Mouse (Mus musculus): ENCODE data around the gene Camta1. TPM values are rescaled to one million over a fixed set of nuclear protein-coding genes. Genes with fewer than 3 reads are reported as not detected.
A peak's percentile ranks its signal among the peaks of the same experiment; 100 is the strongest.

Camta1 gene
- polyA plus RNA-seq, 1 experiment from 2014 or later = 123 TPM

- no peaks in the 10 kb centered on the region for H3K27me3 ChIP-seq (replicated peaks; ENCODE audit: control insufficient read depth, insufficient read depth, low read length)
- peaks cover 5% of the 10 kb centered on the region; the same call in 1 of the 2 replicates for H3K4me1 ChIP-seq (ENCODE audit: control insufficient read depth, insufficient read depth, low read length)
- H3K9ac ChIP-seq (ENCODE audit: low read length) = no peak overlapping the region
- 0 out of 2 replicates have a peak overlapping the region, but pooled peaks have one; percentile 22 for H3K27ac ChIP-seq (ENCODE audit: low read depth, low read length)
- DNase-seq (ENCODE audit: low spot score) = peak; percentile 76
- no peaks in the 10 kb centered on the region for H3K9me3 ChIP-seq (replicated peaks; ENCODE audit: control insufficient read depth, low read length)
- no peaks in the 10 kb centered on the region for H3K36me3 ChIP-seq (ENCODE audit: control insufficient read depth, insufficient read depth, low read length)
- no peak overlapping the region for H3K4me3 ChIP-seq (ENCODE audit: low read depth, low read length)
- peak; percentile 46 for ATAC-seq
- no peak overlapping the region for H3K4me2 ChIP-seq (ENCODE audit: low read length)
- 15% methylated on average over 11 of the region's 11 CpGs for WGBS
These were observed 344.5 kb downstream of the Camta1 start for GRCm38 (mm10) chr4:151516998-151517799.

DNA sequence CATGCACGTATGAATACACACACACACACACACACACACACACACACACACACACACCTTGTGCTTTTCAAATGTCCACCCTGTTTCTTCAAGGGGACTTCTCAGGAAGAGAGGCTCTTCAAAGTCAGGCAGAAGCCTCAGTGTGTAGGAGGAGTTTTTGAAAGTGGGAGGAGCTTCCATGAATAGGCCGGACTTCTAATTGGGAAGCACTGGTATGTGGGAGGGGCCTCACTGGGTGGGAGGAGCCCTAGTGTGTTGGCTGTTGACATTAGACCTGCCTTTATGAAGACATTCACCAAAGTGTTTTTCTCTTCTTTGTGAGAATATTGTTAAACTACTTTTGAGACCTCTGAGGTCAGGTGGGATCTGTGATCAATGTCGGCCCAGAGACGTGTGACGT is 346.4 kb downstream of the Camta1 start:
- H3K4me1 ChIP-seq (ENCODE audit: control insufficient read depth, insufficient read depth, low read length) = peaks cover 5% of the 10 kb centered on the region; the same call in 1 of the 2 replicates
- WGBS = 92% methylated on average over 5 of the region's 5 CpGs
- DNase-seq (ENCODE audit: low spot score) (no peak), ATAC-seq (no peak)
- H3K9ac ChIP-seq (ENCODE audit: low read length) = no peak overlapping the region
- no peaks in the 10 kb centered on the region for H3K9me3 ChIP-seq (replicated peaks; ENCODE audit: control insufficient read depth, low read length)
- no peak overlapping the region for H3K4me2 ChIP-seq (ENCODE audit: low read length)
- H3K27ac ChIP-seq (ENCODE audit: low read depth, low read length) = no peak overlapping the region
- H3K36me3 ChIP-seq (ENCODE audit: control insufficient read depth, insufficient read depth, low read length) = no peaks in the 10 kb centered on the region
- no peak overlapping the region for H3K4me3 ChIP-seq (ENCODE audit: low read depth, low read length)
- H3K27me3 ChIP-seq (replicated peaks; ENCODE audit: control insufficient read depth, insufficient read depth, low read length) = no peaks in the 10 kb centered on the region

DNA sequence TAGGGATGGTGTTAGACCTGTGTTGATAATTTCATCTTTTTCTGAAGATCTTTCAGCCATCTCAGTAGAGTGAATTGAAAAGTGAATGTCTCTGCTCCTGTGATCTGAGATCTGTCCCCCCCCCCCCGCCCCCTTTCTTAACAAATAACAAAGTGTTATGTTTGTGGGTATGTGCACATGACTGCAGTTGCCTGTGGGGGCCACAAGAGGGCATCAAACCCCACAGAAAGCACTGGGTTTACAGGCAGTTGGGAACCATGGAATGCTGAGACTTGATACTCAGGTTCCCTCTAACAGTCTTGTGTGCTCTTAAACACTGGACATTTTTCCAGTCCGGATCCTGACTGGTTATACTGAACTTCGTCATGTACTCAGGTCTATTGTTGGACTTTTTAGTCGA is 350.6 kb downstream of the Camta1 start:
- DNase-seq (ENCODE audit: low spot score) = no peak
- Histone ChIP-seq H3K36me3 (ENCODE audit: control insufficient read depth, insufficient read depth, low read length) (no peaks in the 10 kb centered on the region), H3K27ac (ENCODE audit: low read depth, low read length) (no peak overlapping the region), H3K4me2 (ENCODE audit: low read length) (no peak overlapping the region), H3K4me3 (ENCODE audit: low read depth, low read length) (no peak overlapping the region), H3K27me3 (replicated peaks; ENCODE audit: control insufficient read depth, insufficient read depth, low read length) (no peaks in the 10 kb centered on the region), H3K9me3 (replicated peaks; ENCODE audit: control insufficient read depth, low read length) (no peaks in the 10 kb centered on the region), H3K9ac (ENCODE audit: low read length) (no peak overlapping the region), H3K4me1 (ENCODE audit: control insufficient read depth, insufficient read depth, low read length) (no peaks in the 10 kb centered on the region)
- ATAC-seq = no peak
- WGBS = 91% methylated on average over 4 of the region's 4 CpGs

DNA sequence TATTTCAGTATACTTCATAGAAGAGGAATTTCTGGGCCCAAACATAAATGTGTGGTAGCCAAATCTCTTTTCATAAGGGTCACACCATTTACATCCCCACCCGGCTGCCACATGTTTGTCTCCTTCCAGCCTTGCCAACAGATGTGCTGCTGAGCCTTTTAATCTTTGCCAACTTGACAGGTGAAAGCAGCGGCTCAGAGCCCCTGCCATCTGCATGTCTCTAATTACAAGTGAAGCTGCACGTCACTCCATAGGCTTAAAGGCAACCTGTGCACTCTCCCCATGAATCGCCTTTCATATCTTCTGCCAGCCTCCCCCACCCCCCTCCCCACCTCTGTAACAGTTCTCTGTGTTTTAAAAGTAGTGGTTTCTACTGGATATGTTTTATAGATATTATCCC is 351.3 kb downstream of the Camta1 start:
- ATAC-seq = no peak
- Histone ChIP-seq H3K27me3 (replicated peaks; ENCODE audit: control insufficient read depth, insufficient read depth, low read length) (no peaks in the 10 kb centered on the region), H3K9ac (ENCODE audit: low read length) (no peak overlapping the region), H3K27ac (ENCODE audit: low read depth, low read length) (no peak overlapping the region), H3K9me3 (replicated peaks; ENCODE audit: control insufficient read depth, low read length) (no peaks in the 10 kb centered on the region), H3K4me3 (ENCODE audit: low read depth, low read length) (no peak overlapping the region), H3K4me2 (ENCODE audit: low read length) (no peak overlapping the region), H3K4me1 (ENCODE audit: control insufficient read depth, insufficient read depth, low read length) (no peaks in the 10 kb centered on the region), H3K36me3 (ENCODE audit: control insufficient read depth, insufficient read depth, low read length) (no peaks in the 10 kb centered on the region)
- 56% methylated on average over 4 of the region's 4 CpGs for WGBS
- peak; percentile 32 for DNase-seq (ENCODE audit: low spot score)

GRCm38 (mm10) chr4:151506701-151507100 is 355.0 kb downstream of the Camta1 start:
- no peak overlapping the region for H3K4me2 ChIP-seq (ENCODE audit: low read length)
- WGBS = 83% methylated on average over 6 of the region's 6 CpGs
- no peak overlapping the region for H3K27ac ChIP-seq (ENCODE audit: low read depth, low read length)
- H3K27me3 ChIP-seq (replicated peaks; ENCODE audit: control insufficient read depth, insufficient read depth, low read length) = no peaks in the 10 kb centered on the region
- ATAC-seq (no peak), DNase-seq (ENCODE audit: low spot score) (no peak)
- no peak overlapping the region for H3K4me3 ChIP-seq (ENCODE audit: low read depth, low read length)
- H3K4me1 ChIP-seq (ENCODE audit: control insufficient read depth, insufficient read depth, low read length) = no peaks in the 10 kb centered on the region
- H3K36me3 ChIP-seq (ENCODE audit: control insufficient read depth, insufficient read depth, low read length) = no peaks in the 10 kb centered on the region
- no peak overlapping the region for H3K9ac ChIP-seq (ENCODE audit: low read length)
- no peaks in the 10 kb centered on the region for H3K9me3 ChIP-seq (replicated peaks; ENCODE audit: control insufficient read depth, low read length)

GRCm38 (mm10) chr4:151498481-151499276 is 363.0 kb downstream of the Camta1 start:
- Histone ChIP-seq H3K4me1 (ENCODE audit: control insufficient read depth, insufficient read depth, low read length) (no peaks in the 10 kb centered on the region), H3K27me3 (replicated peaks; ENCODE audit: control insufficient read depth, insufficient read depth, low read length) (no peaks in the 10 kb centered on the region), H3K4me2 (ENCODE audit: low read length) (no peak overlapping the region), H3K36me3 (ENCODE audit: control insufficient read depth, insufficient read depth, low read length) (no peaks in the 10 kb centered on the region), H3K9ac (ENCODE audit: low read length) (no peak overlapping the region), H3K4me3 (ENCODE audit: low read depth, low read length) (no peak overlapping the region), H3K27ac (ENCODE audit: low read depth, low read length) (no peak overlapping the region), H3K9me3 (replicated peaks; ENCODE audit: control insufficient read depth, low read length) (no peaks in the 10 kb centered on the region)
- DNase-seq (ENCODE audit: low spot score) (no peak), ATAC-seq (no peak)
- 82% methylated on average over 5 of the region's 5 CpGs for WGBS

DNA sequence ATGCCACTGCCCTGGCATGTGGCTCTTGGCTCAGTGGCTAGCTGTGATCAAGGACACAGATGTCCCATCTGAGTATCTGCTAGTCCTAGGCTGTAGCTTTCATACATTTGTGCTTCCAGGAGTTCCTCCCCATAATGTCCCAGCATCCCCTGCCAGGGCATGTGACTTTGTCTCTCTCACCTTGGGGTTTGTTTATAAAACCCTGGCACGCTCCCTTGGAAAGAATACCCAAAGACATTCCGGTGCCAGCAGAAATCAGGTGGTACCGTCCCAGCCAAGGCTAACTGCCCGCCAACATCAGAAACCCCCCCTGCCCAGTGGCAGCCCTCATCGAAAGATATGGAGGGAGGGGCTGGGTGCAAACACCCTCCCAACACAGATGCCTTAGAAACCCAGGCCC is 365.1 kb downstream of the Camta1 start:
- H3K4me3 ChIP-seq (ENCODE audit: low read depth, low read length) = no peak overlapping the region
- no peak for ATAC-seq
- no peaks in the 10 kb centered on the region for H3K27me3 ChIP-seq (replicated peaks; ENCODE audit: control insufficient read depth, insufficient read depth, low read length)

GRCm38 (mm10) chr4:151495276-151495882 is 366.3 kb downstream of the Camta1 start:
- Histone ChIP-seq H3K27ac (ENCODE audit: low read depth, low read length) (no peak overlapping the region), H3K9me3 (replicated peaks; ENCODE audit: control insufficient read depth, low read length) (no peaks in the 10 kb centered on the region), H3K27me3 (replicated peaks; ENCODE audit: control insufficient read depth, insufficient read depth, low read length) (no peaks in the 10 kb centered on the region), H3K9ac (ENCODE audit: low read length) (no peak overlapping the region), H3K4me2 (ENCODE audit: low read length) (no peak overlapping the region), H3K36me3 (ENCODE audit: control insufficient read depth, insufficient read depth, low read length) (no peaks in the 10 kb centered on the region), H3K4me1 (ENCODE audit: control insufficient read depth, insufficient read depth, low read length) (no peaks in the 10 kb centered on the region), H3K4me3 (ENCODE audit: low read depth, low read length) (no peak overlapping the region)
- DNase-seq (ENCODE audit: low spot score) = no peak
- ATAC-seq = no peak
- 84% methylated on average over 11 of the region's 11 CpGs for WGBS

More for the DNA sequence above, 365.1 kb downstream of the Camta1 start:
- Histone ChIP-seq H3K9me3 (replicated peaks; ENCODE audit: control insufficient read depth, low read length) (no peaks in the 10 kb centered on the region), H3K4me2 (ENCODE audit: low read length) (no peak overlapping the region), H3K4me1 (ENCODE audit: control insufficient read depth, insufficient read depth, low read length) (no peaks in the 10 kb centered on the region), H3K27ac (ENCODE audit: low read depth, low read length) (no peak overlapping the region), H3K9ac (ENCODE audit: low read length) (no peak overlapping the region), H3K36me3 (ENCODE audit: control insufficient read depth, insufficient read depth, low read length) (no peaks in the 10 kb centered on the region)
- WGBS = 83% methylated on average over 5 of the region's 5 CpGs
- DNase-seq (ENCODE audit: low spot score) = no peak
